In genomic region chr4:104941895-104942294, GRCm38 (mm10) we compare ENCODE assay signal across 37 mouse cellular contexts. TPM values are rescaled to one million over a fixed set of nuclear protein-coding genes. Genes with fewer than 3 reads are reported as not detected.
"Had no signal": no experiment of that assay in that cellular context is flagged by ENCODE, and none has a peak within 500 bp of the region (broad histone marks: within the 10 kb centered on the region; RNA-seq: fewer than 3 reads in every experiment).

No protein-coding gene starts in this region.

- H3K9me3 ChIP-seq: limb, embryonic 10.5 days; limb, embryonic 12.5 days; limb, embryonic 13.5 days; limb, embryonic 15.5 days; liver, embryonic 12.5 days; liver, embryonic 13.5 days; liver, embryonic 15.5 days; lung, embryonic 15.5 days; midbrain, embryonic 10.5 days; midbrain, embryonic 12.5 days; midbrain, embryonic 13.5 days; midbrain, embryonic 15.5 days; neural tube, embryonic 12.5 days had no signal

- H3K4me3 ChIP-seq: limb, embryonic 10.5 days; limb, embryonic 12.5 days; limb, embryonic 13.5 days; limb, embryonic 15.5 days; liver, embryonic 12.5 days; liver, embryonic 13.5 days; liver, embryonic 15.5 days; lung, embryonic 15.5 days; megakaryocyte, embryonic 14.5 days; midbrain, embryonic 10.5 days; midbrain, embryonic 12.5 days; midbrain, embryonic 13.5 days; midbrain, embryonic 15.5 days; myocyte; neural tube, embryonic 12.5 days had no signal

- ATAC-seq: liver, embryonic 12.5 days; liver, postnatal 0 days; lung, postnatal 0 days; midbrain, embryonic 13.5 days; midbrain, embryonic 15.5 days; midbrain, embryonic 16.5 days had no signal

- H3K9ac ChIP-seq: limb, embryonic 12.5 days; limb, embryonic 13.5 days; limb, embryonic 15.5 days; liver, embryonic 12.5 days; liver, embryonic 13.5 days; liver, embryonic 14.5 days; liver, embryonic 15.5 days; liver, postnatal 0 days; lung, embryonic 14.5 days; lung, embryonic 15.5 days; midbrain, embryonic 12.5 days; midbrain, embryonic 13.5 days; midbrain, embryonic 15.5 days; neural tube, embryonic 12.5 days had no signal

- H3K4me1 ChIP-seq: limb, embryonic 10.5 days; limb, embryonic 12.5 days; limb, embryonic 13.5 days; limb, embryonic 15.5 days; liver, embryonic 12.5 days; liver, embryonic 13.5 days; liver, embryonic 15.5 days; lung, embryonic 15.5 days; megakaryocyte, embryonic 14.5 days; midbrain, embryonic 10.5 days; midbrain, embryonic 12.5 days; midbrain, embryonic 13.5 days; midbrain, embryonic 15.5 days; neural tube, embryonic 12.5 days had no signal

- H3K27ac ChIP-seq: limb, embryonic 10.5 days; limb, embryonic 12.5 days; limb, embryonic 13.5 days; limb, embryonic 15.5 days; liver, embryonic 12.5 days; liver, embryonic 13.5 days; liver, embryonic 14.5 days; liver, embryonic 15.5 days; lung, embryonic 15.5 days; macrophage; midbrain, embryonic 10.5 days; midbrain, embryonic 12.5 days; midbrain, embryonic 13.5 days; midbrain, embryonic 15.5 days; neural tube, embryonic 12.5 days had no signal

- H3K36me3 ChIP-seq: limb, embryonic 10.5 days; limb, embryonic 12.5 days; limb, embryonic 13.5 days; limb, embryonic 15.5 days; liver, embryonic 12.5 days; liver, embryonic 13.5 days; liver, embryonic 15.5 days; lung, embryonic 15.5 days; midbrain, embryonic 10.5 days; midbrain, embryonic 12.5 days; midbrain, embryonic 13.5 days; midbrain, embryonic 15.5 days; neural tube, embryonic 12.5 days had no signal

- H3K4me2 ChIP-seq: limb, embryonic 12.5 days; limb, embryonic 13.5 days; limb, embryonic 15.5 days; liver, embryonic 11.5 days; liver, embryonic 12.5 days; liver, embryonic 13.5 days; liver, embryonic 15.5 days; lung, embryonic 14.5 days; lung, embryonic 15.5 days; midbrain, embryonic 11.5 days; midbrain, embryonic 12.5 days; midbrain, embryonic 13.5 days; midbrain, embryonic 15.5 days; neural tube, embryonic 12.5 days had no signal

- DNase-seq: left cerebral cortex, postnatal 4 days; liver; liver, embryonic 13.5 days; liver, postnatal 0 days; lung, adult 18-20 months; lung, adult 2 months; lung, embryonic 14.5 days; lung, postnatal 10 days; lung, postnatal 14 days; lung, postnatal 36 days; lung, postnatal 4 days; midbrain, embryonic 14.5 days had no signal

- H3K27me3 ChIP-seq: limb, embryonic 12.5 days; limb, embryonic 13.5 days; limb, embryonic 15.5 days; liver, embryonic 12.5 days; liver, embryonic 13.5 days; liver, embryonic 15.5 days; lung, embryonic 15.5 days; megakaryocyte, embryonic 14.5 days; midbrain, embryonic 13.5 days; midbrain, embryonic 15.5 days; neural tube, embryonic 12.5 days had no signal

RNA-seq across cellular contexts. Expression of gene Fyb2, which starts 28.6 kb away (rescaled TPM):
- total RNA-seq: megakaryocyte progenitor cell, adult 5-6 weeks; megakaryocyte, adult 5-6 weeks; megakaryocyte-erythroid progenitor cell, adult 5-6 weeks; monocyte, adult 5-6 weeks had no signal
- polyA plus RNA-seq: limb, embryonic 10.5 days; liver, embryonic 12.5 days; lung, embryonic 14.5 days; neural tube, embryonic 11.5 days had no signal
